Mouse (Mus musculus): ENCODE results near the gene Ifi47. TPM values are rescaled to one million over a fixed set of nuclear protein-coding genes. Genes with fewer than 3 reads are reported as not detected.

The Ifi47 gene
- polyA plus RNA-seq, 1 experiment from 2014 or later = 0.81 TPM

- WGBS = 95% methylated on average over 3 of the region's 3 CpGs
- no peaks in the 10 kb centered on the region for H3K27me3 ChIP-seq (replicated peaks; ENCODE audit: control insufficient read depth, insufficient read depth, low read length)
- no peak overlapping the region for H3K27ac ChIP-seq (ENCODE audit: low read depth, low read length)
- no peak for ATAC-seq
- H3K36me3 ChIP-seq (ENCODE audit: control insufficient read depth, insufficient read depth, low read length) = no peaks in the 10 kb centered on the region
- H3K4me1 ChIP-seq (ENCODE audit: control insufficient read depth, insufficient read depth, low read depth, low read length) = no peaks in the 10 kb centered on the region
- no peak overlapping the region for H3K9ac ChIP-seq (ENCODE audit: low read depth, low read length)
- H3K4me2 ChIP-seq (ENCODE audit: low read length) = no peak overlapping the region
- no peak overlapping the region for H3K4me3 ChIP-seq (ENCODE audit: low read length)
- H3K9me3 ChIP-seq (ENCODE audit: control insufficient read depth, low read length) = no peaks in the 10 kb centered on the region
These were observed 2.3 kb downstream of the Ifi47 start for GRCm38 (mm10) chr11:49078719-49079118.

GRCm38 (mm10) chr11:49080636-49081035, 4.2 kb downstream of the Ifi47 start:
- no peak for ATAC-seq
- Histone ChIP-seq H3K36me3 (ENCODE audit: control insufficient read depth, insufficient read depth, low read length) (no peaks in the 10 kb centered on the region), H3K4me2 (ENCODE audit: low read length) (no peak overlapping the region), H3K9me3 (ENCODE audit: control insufficient read depth, low read length) (no peaks in the 10 kb centered on the region), H3K27ac (ENCODE audit: low read depth, low read length) (no peak overlapping the region), H3K27me3 (replicated peaks; ENCODE audit: control insufficient read depth, insufficient read depth, low read length) (no peaks in the 10 kb centered on the region), H3K4me3 (ENCODE audit: low read length) (no peak overlapping the region), H3K9ac (ENCODE audit: low read depth, low read length) (no peak overlapping the region), H3K4me1 (ENCODE audit: control insufficient read depth, insufficient read depth, low read depth, low read length) (no peaks in the 10 kb centered on the region)
- WGBS = 73% methylated on average over 1 of the region's 1 CpGs

- no peaks in the 10 kb centered on the region for H3K27me3 ChIP-seq (replicated peaks; ENCODE audit: control insufficient read depth, insufficient read depth, low read length)
- ATAC-seq = no peak
These were observed 5.0 kb downstream of the Ifi47 start for GRCm38 (mm10) chr11:49081356-49081755.

GRCm38 (mm10) chr11:49081886-49082285, 5.5 kb downstream of the Ifi47 start:
- no peak overlapping the region for H3K4me3 ChIP-seq (ENCODE audit: low read length)
- no peak overlapping the region for H3K27ac ChIP-seq (ENCODE audit: low read depth, low read length)
- H3K27me3 ChIP-seq (replicated peaks; ENCODE audit: control insufficient read depth, insufficient read depth, low read length) = no peaks in the 10 kb centered on the region
- H3K4me1 ChIP-seq (ENCODE audit: control insufficient read depth, insufficient read depth, low read depth, low read length) = no peaks in the 10 kb centered on the region
- no peak overlapping the region for H3K4me2 ChIP-seq (ENCODE audit: low read length)
- H3K9ac ChIP-seq (ENCODE audit: low read depth, low read length) = no peak overlapping the region
- no peaks in the 10 kb centered on the region for H3K36me3 ChIP-seq (ENCODE audit: control insufficient read depth, insufficient read depth, low read length)
- H3K9me3 ChIP-seq (ENCODE audit: control insufficient read depth, low read length) = no peaks in the 10 kb centered on the region
- WGBS = 69% methylated on average over 3 of the region's 3 CpGs
- no peak for ATAC-seq

More at GRCm38 (mm10) chr11:49081356-49081755, 5.0 kb downstream of the Ifi47 start:
- Histone ChIP-seq H3K4me1 (ENCODE audit: control insufficient read depth, insufficient read depth, low read depth, low read length) (no peaks in the 10 kb centered on the region), H3K27ac (ENCODE audit: low read depth, low read length) (no peak overlapping the region), H3K4me2 (ENCODE audit: low read length) (no peak overlapping the region), H3K36me3 (ENCODE audit: control insufficient read depth, insufficient read depth, low read length) (no peaks in the 10 kb centered on the region), H3K4me3 (ENCODE audit: low read length) (no peak overlapping the region), H3K9ac (ENCODE audit: low read depth, low read length) (no peak overlapping the region), H3K9me3 (ENCODE audit: control insufficient read depth, low read length) (no peaks in the 10 kb centered on the region)
- 85% methylated on average over 4 of the region's 4 CpGs for WGBS

- WGBS = 94% methylated on average over 1 of the region's 1 CpGs
- no peak overlapping the region for H3K9ac ChIP-seq (ENCODE audit: low read depth, low read length)
- H3K4me3 ChIP-seq (ENCODE audit: low read length) = no peak overlapping the region
- no peaks in the 10 kb centered on the region for H3K4me1 ChIP-seq (ENCODE audit: control insufficient read depth, insufficient read depth, low read depth, low read length)
- H3K27me3 ChIP-seq (replicated peaks; ENCODE audit: control insufficient read depth, insufficient read depth, low read length) = no peaks in the 10 kb centered on the region
- H3K36me3 ChIP-seq (ENCODE audit: control insufficient read depth, insufficient read depth, low read length) = no peaks in the 10 kb centered on the region
- H3K27ac ChIP-seq (ENCODE audit: low read depth, low read length) = no peak overlapping the region
- ATAC-seq = no peak
- H3K4me2 ChIP-seq (ENCODE audit: low read length) = no peak overlapping the region
- no peaks in the 10 kb centered on the region for H3K9me3 ChIP-seq (ENCODE audit: control insufficient read depth, low read length)
These were observed 6.8 kb downstream of the Ifi47 start for GRCm38 (mm10) chr11:49083146-49083545.

- H3K27me3 ChIP-seq (replicated peaks; ENCODE audit: control insufficient read depth, insufficient read depth, low read length) = no peaks in the 10 kb centered on the region
- no peak overlapping the region for H3K4me2 ChIP-seq (ENCODE audit: low read length)
- no peak overlapping the region for H3K4me3 ChIP-seq (ENCODE audit: low read length)
- H3K27ac ChIP-seq (ENCODE audit: low read depth, low read length) = no peak overlapping the region
- no peaks in the 10 kb centered on the region for H3K36me3 ChIP-seq (ENCODE audit: control insufficient read depth, insufficient read depth, low read length)
- no peak for ATAC-seq
- H3K4me1 ChIP-seq (ENCODE audit: control insufficient read depth, insufficient read depth, low read depth, low read length) = no peaks in the 10 kb centered on the region
- H3K9me3 ChIP-seq (ENCODE audit: control insufficient read depth, low read length) = no peaks in the 10 kb centered on the region
- WGBS = 87% methylated on average over 3 of the region's 3 CpGs
- H3K9ac ChIP-seq (ENCODE audit: low read depth, low read length) = no peak overlapping the region
These were observed 7.4 kb downstream of the Ifi47 start for GRCm38 (mm10) chr11:49083808-49084207.

- Histone ChIP-seq H3K4me1 (ENCODE audit: control insufficient read depth, insufficient read depth, low read depth, low read length) (no peaks in the 10 kb centered on the region), H3K4me2 (ENCODE audit: low read length) (no peak overlapping the region), H3K9ac (ENCODE audit: low read depth, low read length) (no peak overlapping the region), H3K36me3 (ENCODE audit: control insufficient read depth, insufficient read depth, low read length) (no peaks in the 10 kb centered on the region), H3K27me3 (replicated peaks; ENCODE audit: control insufficient read depth, insufficient read depth, low read length) (no peaks in the 10 kb centered on the region), H3K27ac (ENCODE audit: low read depth, low read length) (no peak overlapping the region), H3K4me3 (ENCODE audit: low read length) (no peak overlapping the region), H3K9me3 (ENCODE audit: control insufficient read depth, low read length) (no peaks in the 10 kb centered on the region)
- ATAC-seq = no peak
- 82% methylated on average over 1 of the region's 1 CpGs for WGBS
These were observed 8.0 kb downstream of the Ifi47 start for GRCm38 (mm10) chr11:49084385-49084784.

GRCm38 (mm10) chr11:49084875-49085274, 8.5 kb downstream of the Ifi47 start:
- Histone ChIP-seq H3K4me1 (ENCODE audit: control insufficient read depth, insufficient read depth, low read depth, low read length) (no peaks in the 10 kb centered on the region), H3K36me3 (ENCODE audit: control insufficient read depth, insufficient read depth, low read length) (no peaks in the 10 kb centered on the region), H3K27me3 (replicated peaks; ENCODE audit: control insufficient read depth, insufficient read depth, low read length) (no peaks in the 10 kb centered on the region), H3K9me3 (ENCODE audit: control insufficient read depth, low read length) (no peaks in the 10 kb centered on the region), H3K4me2 (ENCODE audit: low read length) (no peak overlapping the region), H3K27ac (ENCODE audit: low read depth, low read length) (no peak overlapping the region), H3K4me3 (ENCODE audit: low read length) (no peak overlapping the region), H3K9ac (ENCODE audit: low read depth, low read length) (no peak overlapping the region)
- 36% methylated on average over 3 of the region's 3 CpGs for WGBS
- ATAC-seq = no peak

GRCm38 (mm10) chr11:49086858-49087361, 10.5 kb downstream of the Ifi47 start:
- no peaks in the 10 kb centered on the region for H3K36me3 ChIP-seq (ENCODE audit: control insufficient read depth, insufficient read depth, low read length)
- H3K27ac ChIP-seq (ENCODE audit: low read depth, low read length) = no peak overlapping the region
- H3K4me1 ChIP-seq (ENCODE audit: control insufficient read depth, insufficient read depth, low read depth, low read length) = no peaks in the 10 kb centered on the region
- WGBS = 74% methylated on average over 6 of the region's 6 CpGs
- H3K27me3 ChIP-seq (replicated peaks; ENCODE audit: control insufficient read depth, insufficient read depth, low read length) = no peaks in the 10 kb centered on the region
- H3K4me3 ChIP-seq (ENCODE audit: low read length) = no peak overlapping the region
- no peak overlapping the region for H3K9ac ChIP-seq (ENCODE audit: low read depth, low read length)
- H3K9me3 ChIP-seq (ENCODE audit: control insufficient read depth, low read length) = no peaks in the 10 kb centered on the region
- no peak for ATAC-seq
- no peak overlapping the region for H3K4me2 ChIP-seq (ENCODE audit: low read length)
